Mouse (Mus musculus) gastrocnemius, adult 8-10 months (tissue): Measurements from ENCODE around the gene Card14. TPM values are rescaled to one million over a fixed set of nuclear protein-coding genes. Genes with fewer than 3 reads are reported as not detected.

ENCODE experiments used
- DNase-seq, 2 experiments: peaks; one replicate each; pipeline ENCODE4 v3.0.0; 2022; ENCODE audit warnings: low spot score in 2 of 2
- microRNA-seq: library from miRNA; unstranded; fragments of <30 nt; microRNA quantifications from one replicate; pipeline ENCODE4 v1.2.0, GENCODE M21; 2022
- total RNA-seq, 4 experiments: library from RNA; stranded (reverse); gene quantifications; 2 replicates each; pipeline ENCODE4 v1.2.4; 2022

Card14 gene
- total RNA-seq, 4 experiments from 2014 or later, result 0.10 to 0.25 (median 0.22) TPM

GRCm38 (mm10) chr11:119394210-119394609, 86.6 kb downstream of the Card14 start:
- no peak for DNase-seq

Small RNA genes lying within 50 kb of the gene (microRNA-seq; reads per million reads assigned to microRNA genes)
- gene Mir1932, result not detected

Other genes with a start within 250 kb of the Card14 start
- gene Cbx4, start 221.5 kb upstream of the Card14 start, total RNA-seq, result 1 to 10 TPM; 2.1 to 3.0 (median 2.2) TPM
- 10 to 100 TPM; 31.6 to 45.5 (median 40.5) TPM for gene Tbc1d16, start 79.3 kb upstream of the Card14 start, total RNA-seq
- 1 to 10 TPM in 1 of 4 experiments, not detected in 3; 1.3 TPM for gene Ccdc40, start 79.2 kb upstream of the Card14 start, total RNA-seq
- gene Gaa, start 39.9 kb upstream of the Card14 start, total RNA-seq, result 100 to 1,000 TPM; 187 to 198 (median 192) TPM
- gene Eif4a3, start 7.7 kb upstream of the Card14 start, total RNA-seq, result 10 to 100 TPM; 30.7 to 53.1 (median 42.8) TPM
- gene Sgsh, start 47.8 kb downstream of the Card14 start, total RNA-seq, result 1 to 10 TPM; 2.3 to 3.8 (median 2.7) TPM
- 1 to 10 TPM; 2.5 to 4.2 (median 3.0) TPM for gene Slc26a11, start 47.8 kb downstream of the Card14 start, total RNA-seq
- gene Rnf213, start 85.3 kb downstream of the Card14 start, total RNA-seq, result 1 to 10 TPM; 4.5 to 7.0 (median 5.8) TPM
- 1 to 10 TPM; 3.8 to 4.9 (median 4.5) TPM for gene Endov, start 183.6 kb downstream of the Card14 start, total RNA-seq
- under 1 TPM in 1 of 4 experiments, not detected in 3; 0.07 TPM for gene Nptx1, start 240.0 kb downstream of the Card14 start, total RNA-seq